27 mouse cellular contexts compared by ENCODE assay signal in genomic region chr3:101233424-101233823, GRCm38 (mm10). TPM values are rescaled to one million over a fixed set of nuclear protein-coding genes. Genes with fewer than 3 reads are reported as not detected.
"Had no signal": no experiment of that assay in that cellular context is flagged by ENCODE, and none has a peak within 500 bp of the region (broad histone marks: within the 10 kb centered on the region; RNA-seq: fewer than 3 reads in every experiment).

No protein-coding gene starts in this region.

- H3K27me3 ChIP-seq: kidney, embryonic 15.5 days; liver, embryonic 13.5 days; stomach, embryonic 15.5 days had no signal

- H3K36me3 ChIP-seq: kidney, embryonic 15.5 days; liver, embryonic 13.5 days; midbrain, embryonic 10.5 days; midbrain, embryonic 13.5 days; stomach, embryonic 15.5 days had no signal

- H3K27ac ChIP-seq: kidney, embryonic 15.5 days; left cerebral cortex, adult 2 months; liver, embryonic 13.5 days; midbrain, embryonic 10.5 days; midbrain, embryonic 13.5 days; stomach, embryonic 15.5 days had no signal

- H3K4me1 ChIP-seq: liver, embryonic 13.5 days; megakaryocyte, embryonic 14.5 days; stomach, embryonic 15.5 days had no signal

- ATAC-seq: midbrain, embryonic 13.5 days; midbrain, embryonic 16.5 days had no signal

- DNase-seq: kidney, adult 8-10 months; kidney, postnatal 10 days; kidney, postnatal 36 days; layer of hippocampus, postnatal 36 days; liver, embryonic 13.5 days; lung, embryonic 14.5 days; lung, postnatal 10 days; lung, postnatal 36 days; right cerebral cortex, postnatal 25 days; spleen, adult 18-20 months; thymus, postnatal 14 days; thymus, postnatal 4 days had no signal

- H3K4me3 ChIP-seq: kidney, embryonic 15.5 days; left cerebral cortex, adult 2 months; liver, embryonic 13.5 days; megakaryocyte, embryonic 14.5 days; midbrain, embryonic 10.5 days; midbrain, embryonic 13.5 days; myocyte; stomach, embryonic 15.5 days had no signal

- H3K9me3 ChIP-seq: kidney, embryonic 15.5 days; liver, embryonic 13.5 days; megakaryocyte, embryonic 14.5 days; midbrain, embryonic 10.5 days; midbrain, embryonic 13.5 days; stomach, embryonic 15.5 days had no signal

- H3K4me2 ChIP-seq: kidney, embryonic 15.5 days; liver, embryonic 13.5 days; lung, embryonic 14.5 days; midbrain, embryonic 13.5 days; stomach, embryonic 15.5 days had no signal

- H3K9ac ChIP-seq: kidney, embryonic 15.5 days; liver, embryonic 13.5 days; lung, embryonic 14.5 days; midbrain, embryonic 13.5 days; stomach, embryonic 15.5 days had no signal

RNA-seq across cellular contexts. Expression of gene Cd2, which starts 54.3 kb away (rescaled TPM):
- total RNA-seq: layer of hippocampus, adult 8-10 months; layer of hippocampus, postnatal 10 days; layer of hippocampus, postnatal 36 days; left cerebral cortex, adult 2 months; left cerebral cortex, postnatal 10 days; left cerebral cortex, postnatal 36 days had no signal
- polyA plus RNA-seq: kidney, embryonic 15.5 days; limb, embryonic 11.5 days; limb, embryonic 14.5 days; liver, embryonic 13.5 days; midbrain, embryonic 16.5 days; myocyte; neural tube, embryonic 11.5 days had no signal
